Mouse (Mus musculus) cerebellum, adult 2 months (tissue): Measurements from ENCODE around the gene Vps39.

Experiments
- CTCF ChIP-seq: fragments of 200-500 bp; IDR thresholded peaks from 2 replicates; pipeline ENCODE4 v1.5.1; 2011; ENCODE audit warnings: low read depth, mild to moderate bottlenecking, control low read depth, low read length, moderate library complexity, borderline replicate concordance; ENCODE audit not compliant: insufficient read depth
- POLR2A ChIP-seq: fragments of 200-500 bp; IDR thresholded peaks from 2 replicates; pipeline ENCODE4 v1.6.1; 2011; ENCODE audit warnings: low read length, control low read depth, borderline replicate concordance; ENCODE audit not compliant: insufficient read depth

GRCm38 (mm10) chr2:120299866-120300265, 53.1 kb downstream of the Vps39 start:
- TF ChIP-seq POLR2A, result no peak
- TF ChIP-seq CTCF, result no peak
